Mouse (Mus musculus) forebrain, embryonic 10.5 days (tissue): ENCODE measurements around the gene Faim2. TPM values are rescaled to one million over a fixed set of nuclear protein-coding genes. Genes with fewer than 3 reads are reported as not detected.

Experiments
- DNase-seq: peaks from one replicate; pipeline ENCODE4 v3.0.0-alpha.2; 2017; ENCODE audit warnings: low spot score; ENCODE audit errors: extremely low spot score
- H3K27ac ChIP-seq: fragments of 300-500 bp; sonication (generic); 2 replicates; pipeline ENCODE4 v1.5.1; 2016; ENCODE audit warnings: mild to moderate bottlenecking
- H3K27me3 ChIP-seq: fragments of 300-500 bp; sonication (generic); 2 replicates; pipeline ENCODE4 v1.6.1; 2016; ENCODE audit warnings: mild to moderate bottlenecking; ENCODE audit not compliant: poor library complexity, severe bottlenecking
- H3K36me3 ChIP-seq: fragments of 300-500 bp; sonication (generic); replicated peaks from 2 replicates; pipeline ENCODE4 v1.6.1; 2016; ENCODE audit warnings: mild to moderate bottlenecking, moderate library complexity
- H3K4me1 ChIP-seq: fragments of 300-500 bp; sonication (generic); 2 replicates; pipeline ENCODE4 v1.6.1; 2016
- H3K4me3 ChIP-seq: fragments of 300-500 bp; sonication (generic); 2 replicates; pipeline ENCODE4 v1.5.1; 2016; ENCODE audit warnings: mild to moderate bottlenecking, moderate library complexity
- H3K9me3 ChIP-seq: fragments of 300-500 bp; sonication (generic); 2 replicates; pipeline ENCODE4 v1.6.1; 2016; ENCODE audit warnings: mild to moderate bottlenecking, moderate library complexity
- WGBS: fragments of 180-500 bp; shearing (Covaris S2); methylation state at CpG from one replicate; pipeline ENCODE4 v1.1.7; 2016; 5-methylcytosine and 5-hydroxymethylcytosine counted together
- polyA plus RNA-seq: library from polyadenylated mRNA; unstranded; fragments of >200 nt; fragmentation: Nextera tagmentation; extraction: Ambion mirVana; gene quantifications from 2 replicates; pipeline ENCODE4 v1.2.1, GENCODE M21; 2016

The Faim2 gene
- polyA plus RNA-seq, 1 experiment from 2014 or later: 0.32 TPM

- H3K9me3 ChIP-seq: no peaks in the 10 kb centered on the region
- no peaks in the 10 kb centered on the region for H3K36me3 ChIP-seq
- no peak for DNase-seq
- 69% methylated on average over 11 of the region's 11 CpGs for WGBS
- no peak overlapping the region for H3K27ac ChIP-seq
- H3K4me3 ChIP-seq: no peak overlapping the region
- peaks cover 10% of the 10 kb centered on the region for H3K4me1 ChIP-seq
- H3K27me3 ChIP-seq: 0 out of 2 replicates have a peak, but pooled peaks cover 6% of the 10 kb centered on the region
Observed at GRCm38 (mm10) chr15:99536889-99537862, 9.2 kb upstream of the Faim2 start.

GRCm38 (mm10) chr15:99532023-99532422 lies 4.1 kb upstream of the Faim2 start:
- Histone ChIP-seq H3K36me3 (no peaks in the 10 kb centered on the region), H3K27ac (no peak overlapping the region), H3K4me1 (peaks cover 23% of the 10 kb centered on the region), H3K27me3 (peaks cover 39% of the 10 kb centered on the region), H3K4me3 (no peak overlapping the region), H3K9me3 (no peaks in the 10 kb centered on the region)
- no peak for DNase-seq
- WGBS: 61% methylated on average over 3 of the region's 3 CpGs

GRCm38 (mm10) chr15:99531146-99531545 lies 3.2 kb upstream of the Faim2 start:
- peaks cover 42% of the 10 kb centered on the region for H3K27me3 ChIP-seq
- WGBS: 46% methylated on average over 6 of the region's 6 CpGs

GRCm38 (mm10) chr15:99526681-99527080 lies 1.3 kb downstream of the Faim2 start:
- Histone ChIP-seq H3K27me3 (peaks cover 60% of the 10 kb centered on the region), H3K27ac (no peak overlapping the region), H3K4me3 (no peak overlapping the region), H3K36me3 (no peaks in the 10 kb centered on the region), H3K9me3 (no peaks in the 10 kb centered on the region), H3K4me1 (peaks cover 19% of the 10 kb centered on the region)
- WGBS: 71% methylated on average over 2 of the region's 2 CpGs
- DNase-seq: no peak

More at GRCm38 (mm10) chr15:99531146-99531545, 3.2 kb upstream of the Faim2 start:
- H3K4me3 ChIP-seq: no peak overlapping the region
- no peak overlapping the region for H3K27ac ChIP-seq
- DNase-seq: no peak
- peaks cover 19% of the 10 kb centered on the region for H3K4me1 ChIP-seq
- H3K9me3 ChIP-seq: no peaks in the 10 kb centered on the region
- H3K36me3 ChIP-seq: no peaks in the 10 kb centered on the region

- no peaks in the 10 kb centered on the region for H3K4me1 ChIP-seq
Observed at GRCm38 (mm10) chr15:99520306-99520705, 7.7 kb downstream of the Faim2 start.

GRCm38 (mm10) chr15:99519626-99520025 lies 8.3 kb downstream of the Faim2 start:
- WGBS: 88% methylated on average over 9 of the region's 9 CpGs
- Histone ChIP-seq H3K9me3 (no peaks in the 10 kb centered on the region), H3K27me3 (peaks cover 20% of the 10 kb centered on the region), H3K36me3 (no peaks in the 10 kb centered on the region), H3K4me1 (no peaks in the 10 kb centered on the region), H3K4me3 (no peak overlapping the region), H3K27ac (no peak overlapping the region)
- no peak for DNase-seq

More at GRCm38 (mm10) chr15:99520306-99520705, 7.7 kb downstream of the Faim2 start:
- H3K36me3 ChIP-seq: no peaks in the 10 kb centered on the region
- 80% methylated on average over 7 of the region's 7 CpGs for WGBS
- H3K27me3 ChIP-seq: peaks cover 24% of the 10 kb centered on the region
- H3K4me3 ChIP-seq: no peak overlapping the region
- H3K9me3 ChIP-seq: no peaks in the 10 kb centered on the region
- no peak overlapping the region for H3K27ac ChIP-seq
- no peak for DNase-seq

- 73% methylated on average over 7 of the region's 7 CpGs for WGBS
- H3K9me3 ChIP-seq: no peaks in the 10 kb centered on the region
- H3K27ac ChIP-seq: no peak overlapping the region
- DNase-seq: no peak
- 0 out of 2 replicates have a peak, but pooled peaks cover 2% of the 10 kb centered on the region for H3K4me1 ChIP-seq
- no peak overlapping the region for H3K4me3 ChIP-seq
- H3K36me3 ChIP-seq: no peaks in the 10 kb centered on the region
- peaks cover 9% of the 10 kb centered on the region for H3K27me3 ChIP-seq
Observed at GRCm38 (mm10) chr15:99517715-99518114, 10.2 kb downstream of the Faim2 start.

- Histone ChIP-seq H3K4me3 (no peak overlapping the region), H3K36me3 (no peaks in the 10 kb centered on the region), H3K27me3 (peaks cover 9% of the 10 kb centered on the region; the same call in 1 of the 2 replicates), H3K9me3 (no peaks in the 10 kb centered on the region), H3K27ac (no peak overlapping the region), H3K4me1 (0 out of 2 replicates have a peak, but pooled peaks cover 9% of the 10 kb centered on the region)
- DNase-seq: no peak
- 66% methylated on average over 8 of the region's 8 CpGs for WGBS
Observed at GRCm38 (mm10) chr15:99516715-99517114, 11.2 kb downstream of the Faim2 start.

- Histone ChIP-seq H3K36me3 (no peaks in the 10 kb centered on the region), H3K27ac (no peak overlapping the region), H3K4me1 (0 out of 2 replicates have a peak, but pooled peaks cover 13% of the 10 kb centered on the region), H3K9me3 (no peaks in the 10 kb centered on the region), H3K4me3 (no peak overlapping the region), H3K27me3 (0 out of 2 replicates have a peak, but pooled peaks cover 3% of the 10 kb centered on the region)
- no peak for DNase-seq
- 82% methylated on average over 15 of the region's 15 CpGs for WGBS
Observed at GRCm38 (mm10) chr15:99511797-99512525, 16.0 kb downstream of the Faim2 start.

- Histone ChIP-seq H3K27ac (no peak overlapping the region), H3K9me3 (no peaks in the 10 kb centered on the region), H3K4me3 (no peak overlapping the region), H3K36me3 (no peaks in the 10 kb centered on the region), H3K4me1 (peaks cover 21% of the 10 kb centered on the region), H3K27me3 (no peaks in the 10 kb centered on the region; the same call in 1 of the 2 replicates)
- 85% methylated on average over 3 of the region's 3 CpGs for WGBS
- no peak for DNase-seq
Observed at GRCm38 (mm10) chr15:99510621-99511020, 17.3 kb downstream of the Faim2 start.

GRCm38 (mm10) chr15:99509840-99510239 lies 18.1 kb downstream of the Faim2 start:
- H3K36me3 ChIP-seq: no peaks in the 10 kb centered on the region
- 87% methylated on average over 7 of the region's 7 CpGs for WGBS

GRCm38 (mm10) chr15:99505324-99506095 lies 22.5 kb downstream of the Faim2 start:
- H3K27ac ChIP-seq: 0 out of 2 replicates have a peak overlapping the region, but pooled peaks have one; percentile 30
- no peak overlapping the region for H3K4me3 ChIP-seq
- peaks cover 5% of the 10 kb centered on the region; the same call in 1 of the 2 replicates for H3K27me3 ChIP-seq
- H3K4me1 ChIP-seq: peaks cover 49% of the 10 kb centered on the region
- no peaks in the 10 kb centered on the region for H3K36me3 ChIP-seq
- no peaks in the 10 kb centered on the region for H3K9me3 ChIP-seq
- WGBS: 83% methylated on average over 15 of the region's 15 CpGs
- DNase-seq: no peak

More at GRCm38 (mm10) chr15:99509840-99510239, 18.1 kb downstream of the Faim2 start:
- no peak overlapping the region for H3K27ac ChIP-seq
- DNase-seq: no peak
- no peak overlapping the region for H3K4me3 ChIP-seq
- H3K4me1 ChIP-seq: peaks cover 29% of the 10 kb centered on the region
- H3K9me3 ChIP-seq: no peaks in the 10 kb centered on the region
- no peaks in the 10 kb centered on the region; the same call in 1 of the 2 replicates for H3K27me3 ChIP-seq
